Mouse (Mus musculus) forebrain, embryonic 10.5 days (tissue): ENCODE measurements around the gene Dip2b. TPM values are rescaled to one million over a fixed set of nuclear protein-coding genes. Genes with fewer than 3 reads are reported as not detected.

Experiments used
- DNase-seq: peaks from one replicate; pipeline ENCODE4 v3.0.0-alpha.2; 2017; ENCODE audit warnings: low spot score; ENCODE audit errors: extremely low spot score
- H3K27ac ChIP-seq: fragments of 300-500 bp; sonication (generic); 2 replicates; pipeline ENCODE4 v1.5.1; 2016; ENCODE audit warnings: mild to moderate bottlenecking
- H3K27me3 ChIP-seq: fragments of 300-500 bp; sonication (generic); 2 replicates; pipeline ENCODE4 v1.6.1; 2016; ENCODE audit warnings: mild to moderate bottlenecking; ENCODE audit not compliant: poor library complexity, severe bottlenecking
- H3K36me3 ChIP-seq: fragments of 300-500 bp; sonication (generic); replicated peaks from 2 replicates; pipeline ENCODE4 v1.6.1; 2016; ENCODE audit warnings: mild to moderate bottlenecking, moderate library complexity
- H3K4me1 ChIP-seq: fragments of 300-500 bp; sonication (generic); 2 replicates; pipeline ENCODE4 v1.6.1; 2016
- H3K4me3 ChIP-seq: fragments of 300-500 bp; sonication (generic); 2 replicates; pipeline ENCODE4 v1.5.1; 2016; ENCODE audit warnings: mild to moderate bottlenecking, moderate library complexity
- H3K9me3 ChIP-seq: fragments of 300-500 bp; sonication (generic); 2 replicates; pipeline ENCODE4 v1.6.1; 2016; ENCODE audit warnings: mild to moderate bottlenecking, moderate library complexity
- WGBS: fragments of 180-500 bp; shearing (Covaris S2); methylation state at CpG from one replicate; pipeline ENCODE4 v1.1.7; 2016; 5-methylcytosine and 5-hydroxymethylcytosine counted together
- polyA plus RNA-seq: library from polyadenylated mRNA; unstranded; fragments of >200 nt; fragmentation: Nextera tagmentation; extraction: Ambion mirVana; gene quantifications from 2 replicates; pipeline ENCODE4 v1.2.1, GENCODE M21; 2016

The Dip2b gene
- polyA plus RNA-seq, 1 experiment from 2014 or later = 17.4 TPM

DNA sequence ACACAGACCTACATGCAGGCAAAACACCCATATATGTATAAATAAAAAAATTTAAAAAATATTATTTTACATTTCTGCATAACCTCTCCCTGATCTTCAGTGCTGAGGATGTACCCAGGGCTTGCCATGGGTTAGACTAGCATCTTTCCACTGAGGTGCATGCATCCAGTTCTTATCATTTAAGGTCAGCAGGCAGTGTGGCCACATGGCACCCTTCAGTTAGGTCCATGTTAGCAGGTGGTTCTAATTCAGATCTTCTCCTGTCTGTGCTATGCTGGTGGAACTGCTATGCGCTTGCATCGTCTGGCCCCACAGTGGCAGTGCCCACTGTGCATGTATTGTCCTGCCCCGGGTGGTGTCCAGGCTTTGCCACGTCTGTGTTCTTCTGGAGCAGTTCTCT lies 37.9 kb downstream of the Dip2b start:
- 88% methylated on average over 4 of the region's 4 CpGs for WGBS
- no peak overlapping the region for H3K27ac ChIP-seq
- H3K4me1 ChIP-seq = peaks cover 48% of the 10 kb centered on the region

DNA sequence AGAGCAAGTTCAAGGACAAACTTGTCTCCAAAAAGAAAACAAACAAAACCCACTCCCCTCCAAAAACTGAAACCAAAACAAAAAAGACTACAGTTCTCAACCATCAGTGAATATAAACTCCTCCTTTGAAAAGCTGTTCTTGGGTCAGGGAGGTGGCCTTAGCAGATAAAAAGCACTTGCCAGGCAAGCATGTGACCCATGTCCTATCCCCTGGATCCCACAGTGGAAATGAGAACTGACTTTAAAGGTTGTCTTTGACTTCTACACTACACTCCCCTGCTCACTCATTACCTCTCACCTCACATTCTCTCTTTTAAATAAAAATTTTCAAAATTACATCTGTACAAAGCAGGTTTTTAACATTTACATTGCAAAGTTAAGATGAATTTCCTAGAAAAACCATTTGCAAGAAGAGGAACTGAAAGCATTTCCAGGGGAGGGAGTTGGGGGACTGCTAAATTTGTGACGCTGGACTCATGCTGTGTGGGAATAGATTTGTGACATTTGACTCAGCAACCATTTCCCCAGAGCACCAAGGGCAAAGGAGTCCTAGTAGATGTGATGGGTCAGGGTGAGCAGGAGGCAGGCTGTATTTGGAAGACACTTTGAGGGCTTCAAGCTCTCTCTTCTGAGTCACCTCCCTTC lies 42.5 kb downstream of the Dip2b start:
- 67% methylated on average over 1 of the region's 1 CpGs for WGBS
- Histone ChIP-seq H3K4me1 (peaks cover 34% of the 10 kb centered on the region), H3K27me3 (no peaks in the 10 kb centered on the region), H3K9me3 (no peaks in the 10 kb centered on the region), H3K4me3 (no peak overlapping the region), H3K36me3 (no peaks in the 10 kb centered on the region), H3K27ac (no peak overlapping the region)
- no peak for DNase-seq

More for the DNA sequence above, 37.9 kb downstream of the Dip2b start:
- Histone ChIP-seq H3K4me3 (no peak overlapping the region), H3K9me3 (no peaks in the 10 kb centered on the region), H3K36me3 (no peaks in the 10 kb centered on the region), H3K27me3 (no peaks in the 10 kb centered on the region)
- DNase-seq = no peak

DNA sequence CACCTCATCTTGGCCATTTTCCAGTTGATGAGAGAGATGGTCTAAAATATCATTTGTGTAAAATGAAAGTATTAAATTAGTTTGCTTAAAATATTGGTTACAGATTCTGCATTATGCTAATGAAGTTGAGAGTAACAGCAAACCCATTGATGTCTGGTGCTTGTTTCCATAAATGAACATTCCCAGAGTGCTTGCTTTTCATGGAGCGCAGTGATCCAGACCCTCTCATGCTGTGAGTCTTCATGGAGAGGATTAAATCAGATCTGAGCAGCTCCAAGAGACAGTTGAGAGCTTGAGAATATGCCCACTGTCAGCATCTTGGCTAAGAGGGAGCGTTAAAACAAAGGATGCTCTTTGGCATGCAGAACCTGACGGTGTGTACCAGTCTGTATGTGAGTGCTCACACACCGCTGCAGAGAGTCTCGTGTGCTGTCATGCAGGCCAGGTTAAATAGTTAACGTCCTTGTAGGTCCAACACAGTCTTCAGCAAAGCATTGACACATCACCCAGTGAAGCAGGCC lies 43.1 kb downstream of the Dip2b start:
- H3K9me3 ChIP-seq = no peaks in the 10 kb centered on the region
- no peak for DNase-seq
- H3K4me1 ChIP-seq = peaks cover 31% of the 10 kb centered on the region
- WGBS = 80% methylated on average over 6 of the region's 6 CpGs
- no peak overlapping the region for H3K4me3 ChIP-seq
- peak overlapping the region; percentile 3; the same call in 1 of the 2 replicates for H3K27ac ChIP-seq
- no peaks in the 10 kb centered on the region for H3K36me3 ChIP-seq
- H3K27me3 ChIP-seq = no peaks in the 10 kb centered on the region

DNA sequence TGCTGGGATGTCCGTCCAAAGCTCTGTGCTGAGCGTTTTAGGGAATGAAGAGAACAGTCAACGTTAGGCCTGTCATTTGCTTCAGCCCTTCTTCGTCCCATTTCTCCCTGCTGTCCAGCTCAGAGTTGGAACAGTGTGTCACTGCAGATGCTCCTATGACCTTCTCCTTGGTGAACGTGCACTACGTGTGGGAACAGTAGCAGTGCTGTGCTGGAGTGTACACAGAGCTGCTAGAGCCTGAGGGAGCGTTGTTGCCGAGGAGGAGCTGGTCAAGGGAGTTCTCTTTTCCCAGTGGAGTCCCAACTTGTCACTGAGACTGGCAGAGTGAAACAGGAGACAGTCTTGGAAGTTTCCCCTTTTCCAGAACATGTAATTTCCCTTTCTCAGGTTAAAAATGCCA lies 43.6 kb downstream of the Dip2b start:
- no peak overlapping the region for H3K4me3 ChIP-seq
- no peaks in the 10 kb centered on the region for H3K36me3 ChIP-seq
- H3K27me3 ChIP-seq = no peaks in the 10 kb centered on the region
- peaks cover 29% of the 10 kb centered on the region for H3K4me1 ChIP-seq
- H3K27ac ChIP-seq = peak overlapping the region; percentile 3; the same call in 1 of the 2 replicates
- no peak for DNase-seq
- H3K9me3 ChIP-seq = no peaks in the 10 kb centered on the region
- WGBS = 77% methylated on average over 8 of the region's 8 CpGs

DNA sequence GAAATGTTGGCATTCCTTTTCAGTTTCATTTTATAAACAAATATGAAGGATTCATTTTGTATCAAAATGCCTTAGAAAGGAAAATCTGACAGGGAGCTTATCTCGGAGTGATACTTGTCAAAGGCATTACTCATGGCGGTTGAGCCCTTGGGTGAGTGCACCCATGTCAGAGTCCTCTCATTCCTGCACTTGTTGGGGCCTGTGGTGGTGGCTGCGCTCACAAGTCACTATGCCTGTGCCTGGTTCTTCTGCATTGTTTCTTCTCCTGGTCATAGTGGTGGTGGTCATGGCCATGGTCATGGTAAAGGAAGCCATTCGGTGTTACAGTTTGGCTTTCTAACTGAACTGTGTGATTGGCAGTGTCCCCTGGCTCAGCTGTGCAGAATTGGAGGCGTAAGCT lies 44.3 kb downstream of the Dip2b start:
- H3K4me1 ChIP-seq = peaks cover 29% of the 10 kb centered on the region
- H3K36me3 ChIP-seq = no peaks in the 10 kb centered on the region
- H3K4me3 ChIP-seq = no peak overlapping the region
- no peaks in the 10 kb centered on the region for H3K9me3 ChIP-seq
- no peak for DNase-seq
- H3K27ac ChIP-seq = no peak overlapping the region
- 94% methylated on average over 5 of the region's 5 CpGs for WGBS
- H3K27me3 ChIP-seq = no peaks in the 10 kb centered on the region

- no peak for DNase-seq
- Histone ChIP-seq H3K36me3 (no peaks in the 10 kb centered on the region), H3K9me3 (no peaks in the 10 kb centered on the region), H3K4me3 (no peak overlapping the region), H3K4me1 (peaks cover 34% of the 10 kb centered on the region), H3K27me3 (no peaks in the 10 kb centered on the region), H3K27ac (no peak overlapping the region)
- 84% methylated on average over 6 of the region's 6 CpGs for WGBS
Observed at GRCm38 (mm10) chr15:100083882-100084281, 45.4 kb downstream of the Dip2b start.

DNA sequence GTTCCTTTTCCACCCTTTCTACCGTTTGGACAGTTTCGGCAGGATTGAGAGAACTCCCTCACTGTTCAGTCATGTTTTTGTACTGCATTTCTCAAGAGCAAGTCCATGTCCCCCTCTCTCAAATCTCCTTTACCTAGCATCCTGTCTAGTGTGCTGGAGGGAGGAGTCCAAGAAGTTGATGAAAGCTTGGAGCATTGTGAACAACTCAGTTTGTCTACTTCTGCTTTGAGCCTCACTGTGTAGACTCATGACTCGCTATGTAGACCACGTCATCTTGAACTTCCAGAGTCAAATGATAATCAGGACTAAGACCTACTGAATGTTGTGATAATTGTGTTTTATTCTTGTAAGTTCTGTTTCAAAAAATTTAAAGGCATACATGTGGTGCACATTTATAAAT lies 46.4 kb downstream of the Dip2b start:
- H3K4me3 ChIP-seq = no peak overlapping the region
- no peak for DNase-seq
- H3K36me3 ChIP-seq = no peaks in the 10 kb centered on the region
- H3K27ac ChIP-seq = no peak overlapping the region
- H3K4me1 ChIP-seq = peaks cover 38% of the 10 kb centered on the region
- H3K27me3 ChIP-seq = no peaks in the 10 kb centered on the region
- no peaks in the 10 kb centered on the region for H3K9me3 ChIP-seq
- 85% methylated on average over 4 of the region's 4 CpGs for WGBS

DNA sequence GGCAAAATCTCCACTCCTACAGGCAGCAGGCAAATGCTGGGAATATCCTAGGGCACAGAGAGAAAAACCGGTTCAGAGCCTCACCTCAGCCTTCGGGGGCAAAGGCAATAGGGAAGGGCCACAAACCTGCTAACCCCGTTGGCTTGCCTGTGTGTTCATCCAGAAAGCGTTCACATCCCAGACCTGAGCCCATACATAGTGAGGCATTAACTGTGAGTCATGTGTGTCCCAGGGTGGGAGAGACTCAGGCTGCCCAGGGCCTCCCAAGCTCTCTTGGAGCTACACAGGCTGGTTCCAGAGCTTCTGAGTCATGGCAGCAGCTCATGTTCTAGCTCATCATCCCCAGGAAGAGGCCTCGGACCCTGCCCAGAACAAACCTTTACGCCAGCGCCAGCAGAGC lies 49.6 kb downstream of the Dip2b start:
- WGBS = 90% methylated on average over 7 of the region's 7 CpGs
- no peak overlapping the region for H3K27ac ChIP-seq
- no peak for DNase-seq
- peaks cover 36% of the 10 kb centered on the region for H3K4me1 ChIP-seq
- H3K9me3 ChIP-seq = no peaks in the 10 kb centered on the region
- H3K36me3 ChIP-seq = no peaks in the 10 kb centered on the region
- H3K4me3 ChIP-seq = no peak overlapping the region
- H3K27me3 ChIP-seq = no peaks in the 10 kb centered on the region

DNA sequence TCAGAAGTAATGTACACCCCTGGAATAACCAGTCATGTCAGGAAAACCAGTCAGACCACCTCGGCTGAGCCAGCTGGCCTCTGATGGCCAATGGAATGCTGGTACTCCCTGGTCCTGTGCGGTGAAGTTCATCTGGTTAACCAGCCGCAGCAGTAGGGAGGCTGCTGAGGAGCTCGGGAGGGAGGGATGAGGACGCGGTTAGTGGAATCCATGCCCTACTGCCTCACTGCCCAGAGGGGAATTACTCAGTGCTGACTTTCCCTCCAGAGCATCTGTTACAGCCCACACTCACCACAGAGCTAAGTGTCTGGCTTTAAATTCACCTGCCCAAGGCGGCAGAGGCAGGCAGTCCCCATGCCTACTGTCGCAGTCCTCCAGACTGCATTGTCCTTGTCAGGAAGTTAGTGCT lies 51.2 kb downstream of the Dip2b start:
- peak; percentile 39 for DNase-seq
- Histone ChIP-seq H3K4me1 (peaks cover 36% of the 10 kb centered on the region), H3K4me3 (no peak overlapping the region), H3K27ac (0 out of 2 replicates have a peak overlapping the region, but pooled peaks have one; percentile 41), H3K36me3 (no peaks in the 10 kb centered on the region), H3K27me3 (no peaks in the 10 kb centered on the region), H3K9me3 (no peaks in the 10 kb centered on the region)
- WGBS = 34% methylated on average over 8 of the region's 8 CpGs

- H3K9me3 ChIP-seq = no peaks in the 10 kb centered on the region
- H3K36me3 ChIP-seq = no peaks in the 10 kb centered on the region
- peak overlapping the region; percentile 62; the same call in 1 of the 2 replicates for H3K27ac ChIP-seq
- no peaks in the 10 kb centered on the region for H3K27me3 ChIP-seq
- no peak overlapping the region for H3K4me3 ChIP-seq
- 78% methylated on average over 8 of the region's 8 CpGs for WGBS
- peaks cover 36% of the 10 kb centered on the region for H3K4me1 ChIP-seq
- DNase-seq = no peak
Observed at GRCm38 (mm10) chr15:100091818-100092217, 53.4 kb downstream of the Dip2b start.

- H3K4me1 ChIP-seq = peaks cover 36% of the 10 kb centered on the region
- no peak for DNase-seq
- 81% methylated on average over 16 of the region's 16 CpGs for WGBS
- H3K36me3 ChIP-seq = no peaks in the 10 kb centered on the region
- no peak overlapping the region for H3K4me3 ChIP-seq
- no peaks in the 10 kb centered on the region for H3K27me3 ChIP-seq
- H3K27ac ChIP-seq = peak overlapping the region; percentile 62; the same call in 1 of the 2 replicates
- H3K9me3 ChIP-seq = no peaks in the 10 kb centered on the region
Observed at GRCm38 (mm10) chr15:100092258-100092657, 53.8 kb downstream of the Dip2b start.

- H3K9me3 ChIP-seq = no peaks in the 10 kb centered on the region; the same call in 1 of the 2 replicates
- no peak overlapping the region for H3K27ac ChIP-seq
- no peak overlapping the region for H3K4me3 ChIP-seq
- no peak for DNase-seq
- peaks cover 4% of the 10 kb centered on the region for H3K36me3 ChIP-seq
- peaks cover 38% of the 10 kb centered on the region for H3K4me1 ChIP-seq
- no peaks in the 10 kb centered on the region for H3K27me3 ChIP-seq
- 92% methylated on average over 7 of the region's 7 CpGs for WGBS
Observed at GRCm38 (mm10) chr15:100096587-100097428, 58.3 kb downstream of the Dip2b start.

GRCm38 (mm10) chr15:100100336-100100735 lies 61.9 kb downstream of the Dip2b start:
- no peak overlapping the region for H3K4me3 ChIP-seq
- H3K27ac ChIP-seq = no peak overlapping the region
- no peak for DNase-seq
- H3K9me3 ChIP-seq = no peaks in the 10 kb centered on the region; the same call in 1 of the 2 replicates
- peaks cover 28% of the 10 kb centered on the region for H3K4me1 ChIP-seq
- H3K36me3 ChIP-seq = peaks cover 6% of the 10 kb centered on the region
- no peaks in the 10 kb centered on the region for H3K27me3 ChIP-seq
- 65% methylated on average over 7 of the region's 7 CpGs for WGBS
